Mouse (Mus musculus) adrenal gland, adult (tissue): Measurements from ENCODE around the gene Olfr187.
"Not testable (repeated sequence)": the region's sequence is repeated elsewhere in the genome, so short reads cannot be mapped to it uniquely, and the experiment has no call there.

Source experiments
- DNase-seq, 2 experiments: peaks; one replicate each; pipeline ENCODE4 v3.0.0; 2022 to 2023; ENCODE audit warnings: low spot score in 1 of 2; ENCODE audit not compliant: inconsistent age in 2 of 2

Gene Olfr187

DNA sequence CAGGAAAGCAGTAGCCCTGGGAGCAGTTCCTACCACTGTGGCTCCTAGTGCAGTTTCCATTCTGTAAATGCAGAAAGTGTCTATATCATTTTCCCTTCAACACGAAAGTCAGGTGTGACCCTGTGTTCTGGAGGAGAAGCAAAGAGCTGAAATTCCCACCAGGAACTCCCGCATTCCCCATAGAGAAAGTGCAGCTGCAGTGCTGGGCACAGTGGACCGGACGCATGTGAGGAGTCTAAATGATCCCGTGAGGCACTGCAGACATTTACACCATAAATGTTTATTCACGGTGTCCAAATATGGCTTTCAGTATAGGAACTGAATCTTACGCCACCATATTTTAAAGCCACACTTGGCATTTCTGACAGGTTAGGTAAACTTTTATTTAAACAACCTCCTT lies at the start of gene Olfr187:
TSS of gene Olfr187 (minus strand) at position 58 of the 400 bp plus-strand sequence.
- no peak for DNase-seq

DNA sequence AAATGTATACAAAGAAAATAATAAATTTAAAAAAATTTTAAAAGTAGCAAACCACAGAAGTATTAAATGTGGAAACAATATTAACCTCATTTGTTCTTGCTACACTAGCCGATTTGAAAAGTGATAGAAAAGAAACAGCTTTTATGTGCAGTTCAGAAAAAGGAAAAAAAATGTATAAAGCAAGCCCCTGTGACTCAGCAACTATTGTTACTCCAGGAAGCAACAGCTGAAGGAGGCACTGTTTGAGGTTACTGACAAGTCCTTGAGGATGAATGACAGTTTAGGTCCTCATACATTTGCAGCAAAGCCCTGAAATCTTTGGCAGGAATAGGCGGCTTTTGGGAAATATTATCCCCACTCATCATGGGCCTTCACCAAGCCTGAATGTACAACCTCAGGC lies 41.5 kb upstream of the Olfr187 start:
- DNase-seq: not testable (repeated sequence)

DNA sequence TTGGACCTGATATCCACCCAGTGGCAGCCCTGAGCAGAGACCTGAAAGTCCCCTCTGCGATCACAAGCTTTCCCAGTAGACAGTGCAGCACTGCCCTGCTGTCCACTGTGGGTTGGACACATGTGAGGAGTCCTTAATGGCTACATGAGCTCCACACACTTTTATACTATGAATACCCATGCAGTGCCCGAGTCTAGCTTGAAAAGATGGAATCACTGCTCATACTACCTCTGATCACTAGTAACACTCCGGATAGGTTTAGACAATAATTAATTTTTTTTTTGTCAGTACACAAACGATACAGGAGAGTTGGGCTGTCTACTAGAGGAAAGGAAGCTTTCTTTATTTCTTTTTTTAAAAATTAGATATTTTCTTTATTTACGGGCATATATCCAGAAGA lies 38.3 kb upstream of the Olfr187 start, which contains the start of gene Olfr190:
TSS of gene Olfr190 (minus strand) at position 101 of the 400 bp plus-strand sequence.
- DNase-seq: no peak

DNA sequence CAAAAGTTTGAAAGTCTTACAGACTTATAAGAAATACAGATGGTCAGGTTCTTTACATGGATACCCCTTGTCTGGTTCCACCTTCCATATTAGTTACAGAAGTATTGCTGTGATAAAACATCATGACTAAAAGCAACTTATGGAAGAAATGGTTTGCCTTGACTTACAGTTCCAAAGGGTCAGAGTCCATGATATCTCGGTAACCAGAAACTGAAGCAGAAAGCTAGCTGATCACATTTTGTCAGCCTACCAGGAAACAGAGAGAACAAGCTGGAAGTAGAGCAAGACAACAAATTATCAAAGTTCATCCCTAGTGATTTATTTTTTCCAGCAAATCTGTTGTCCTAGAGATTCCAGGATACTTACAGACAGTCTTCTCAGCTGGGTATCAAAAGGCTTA lies 34.0 kb upstream of the Olfr187 start:
- no peak for DNase-seq

DNA sequence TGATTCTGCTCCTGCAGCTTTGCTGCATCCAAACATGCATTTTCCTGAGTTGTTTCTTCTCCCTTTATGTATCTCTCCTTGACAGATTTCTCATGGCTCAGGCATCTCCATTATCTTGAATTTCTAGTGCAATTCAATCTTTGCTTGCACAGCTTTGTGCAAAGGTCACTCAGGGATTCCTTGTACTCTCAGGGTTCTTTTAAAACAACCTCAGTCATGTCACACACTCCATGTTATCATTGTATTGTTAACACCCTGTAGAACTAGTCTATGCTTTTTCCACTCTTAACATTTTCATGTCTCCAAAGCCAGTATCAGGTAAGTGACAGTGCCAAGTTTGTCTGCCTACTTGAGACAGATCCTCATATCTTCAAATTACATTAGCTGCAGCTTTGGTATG lies 32.2 kb upstream of the Olfr187 start:
- DNase-seq: no peak

DNA sequence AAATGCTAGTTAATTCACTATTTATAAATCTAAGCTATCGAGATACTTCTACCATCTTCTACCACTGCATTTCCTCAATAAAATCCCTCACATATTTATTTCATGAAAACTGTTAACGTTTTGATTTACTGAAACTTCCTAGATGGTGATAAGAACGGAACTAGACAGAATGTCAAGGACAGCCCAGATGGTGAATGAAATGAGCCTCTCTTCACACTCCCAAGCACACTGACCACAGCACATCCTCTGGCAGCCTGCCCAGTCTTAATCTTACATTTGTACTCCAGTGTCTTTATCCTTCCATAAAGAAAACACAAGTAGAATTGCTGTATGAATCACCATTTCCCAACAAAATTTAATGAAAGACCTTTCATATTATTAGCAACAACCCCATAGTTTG lies 22.8 kb upstream of the Olfr187 start:
- peak in 1 of 2 experiments; percentile 39 for DNase-seq

DNA sequence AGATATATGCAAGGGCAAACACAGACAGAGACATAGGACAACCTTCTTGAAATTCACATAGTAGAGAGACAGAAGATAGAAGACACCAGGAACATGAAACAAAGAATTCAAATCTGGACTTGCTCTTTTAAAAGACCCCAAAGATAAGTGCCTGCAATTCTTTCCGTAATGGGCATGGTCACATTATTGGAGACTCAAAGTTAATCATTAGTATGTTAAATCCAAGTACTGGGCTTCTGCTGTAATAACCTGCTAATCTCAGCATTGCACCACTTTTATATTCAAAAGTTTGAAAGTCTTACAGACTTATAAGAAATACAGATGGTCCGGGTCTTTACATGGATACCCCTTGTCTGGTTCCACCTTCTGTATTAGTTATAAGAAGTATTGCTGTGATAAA lies 9.7 kb upstream of the Olfr187 start:
- not testable (repeated sequence) for DNase-seq

DNA sequence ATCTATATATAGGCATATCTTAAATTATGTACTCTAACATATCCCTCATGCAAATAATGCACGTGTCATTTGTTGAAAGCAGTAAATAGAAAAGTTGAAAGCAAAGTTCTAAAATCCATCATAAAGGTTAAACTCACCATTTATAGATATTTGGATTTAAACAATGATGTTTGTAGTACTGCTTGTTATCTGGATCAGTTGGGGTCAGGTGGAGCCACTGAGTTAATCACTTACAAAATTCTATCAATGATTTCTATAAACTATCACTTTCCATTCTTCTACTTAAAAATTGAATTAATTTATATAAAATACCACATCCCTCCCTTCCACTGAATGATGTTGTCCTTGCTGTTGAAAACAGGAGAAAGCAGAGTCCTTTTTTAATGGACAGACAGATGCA lies 9.3 kb upstream of the Olfr187 start:
- DNase-seq: no peak

DNA sequence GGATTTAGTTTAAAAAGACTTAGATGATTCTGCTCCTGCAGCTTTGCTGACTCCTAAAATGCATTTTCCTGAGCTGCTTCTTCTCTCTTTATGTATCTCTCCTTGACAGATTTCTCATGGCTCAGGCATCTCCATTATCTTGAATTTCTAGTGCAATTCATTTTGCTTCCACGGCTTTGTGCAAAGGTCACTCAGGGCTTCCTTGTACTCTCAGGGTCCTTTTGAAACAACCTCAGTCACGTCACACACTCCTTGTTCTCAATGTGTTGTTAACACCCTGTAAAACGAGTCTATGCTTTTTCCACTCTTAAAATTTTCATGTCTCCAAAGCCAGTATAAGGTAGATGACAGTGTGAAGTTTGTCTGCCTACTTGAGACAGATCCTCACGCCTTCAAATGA lies 8.0 kb upstream of the Olfr187 start:
- DNase-seq: no peak

DNA sequence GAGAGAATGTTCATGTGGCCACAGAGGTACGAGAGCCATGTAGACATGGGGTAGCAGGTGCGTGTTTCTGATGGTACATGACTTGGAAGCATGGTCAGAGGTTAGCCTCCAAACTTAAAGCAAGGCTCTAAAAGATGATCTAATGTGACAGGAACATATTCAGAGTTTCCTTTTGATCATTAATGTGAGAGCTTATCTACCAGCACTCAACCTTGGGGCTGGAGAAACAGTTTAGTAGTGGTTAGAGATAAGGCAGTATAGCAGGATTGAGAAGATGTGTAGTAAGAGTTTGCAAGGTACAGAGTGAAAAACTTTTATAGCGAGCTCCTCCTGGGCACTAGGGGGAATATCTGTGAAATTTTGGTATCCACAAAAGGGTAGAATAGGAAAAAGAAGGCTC lies 6.3 kb upstream of the Olfr187 start:
- no peak for DNase-seq

DNA sequence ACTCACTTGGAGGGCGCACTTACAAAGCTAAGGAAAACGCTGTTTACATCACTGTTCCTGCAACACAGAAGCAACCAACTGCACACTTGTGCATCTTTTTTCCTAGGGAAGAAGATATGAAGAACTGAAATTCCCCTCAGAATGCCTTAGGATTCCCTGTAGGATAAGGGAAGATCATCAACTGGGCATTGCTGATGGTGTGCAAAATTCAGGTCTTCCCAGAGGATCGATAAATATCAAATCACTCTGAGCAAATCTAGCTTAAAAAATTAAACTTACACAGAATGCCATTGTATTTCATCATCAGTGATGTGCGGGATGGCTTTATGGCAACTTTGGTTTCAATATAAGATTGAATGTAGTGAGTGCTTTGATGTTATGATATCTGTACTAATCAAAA lies 9.4 kb downstream of the Olfr187 start, which contains the start of gene Olfr186:
TSS of gene Olfr186 (minus strand) at position 101 of the 400 bp plus-strand sequence.
- DNase-seq: no peak

DNA sequence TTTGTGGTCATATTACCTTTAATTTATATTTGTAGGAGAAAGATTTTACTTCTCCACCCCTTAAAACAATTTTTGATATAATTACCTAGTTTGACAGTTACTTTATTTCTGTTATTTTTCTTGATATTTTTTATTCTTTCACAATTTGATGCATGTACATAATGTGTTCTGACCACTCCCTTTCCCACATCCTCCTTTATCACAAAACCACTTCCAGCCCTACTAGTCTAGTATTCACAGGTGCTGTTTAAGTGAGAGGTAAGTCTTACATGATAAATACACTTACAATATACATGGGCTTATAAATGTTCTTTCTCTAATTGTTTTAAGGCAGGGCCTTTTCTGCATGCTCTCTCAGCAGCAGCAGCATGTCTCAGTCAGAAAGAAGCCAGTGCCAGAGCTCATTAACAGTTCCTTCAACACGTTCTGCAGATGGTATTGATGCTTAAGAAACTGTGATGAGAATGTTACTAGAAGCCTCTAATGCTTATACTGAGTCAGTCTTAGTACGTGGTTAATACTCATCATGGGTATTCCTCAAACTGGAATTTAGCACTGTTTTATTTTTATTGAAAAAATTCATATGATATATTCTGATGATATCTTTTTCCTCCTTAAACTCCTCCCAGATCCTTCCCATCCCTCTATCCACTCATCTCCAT lies 26.1 kb downstream of the Olfr187 start:
- DNase-seq: no peak

DNA sequence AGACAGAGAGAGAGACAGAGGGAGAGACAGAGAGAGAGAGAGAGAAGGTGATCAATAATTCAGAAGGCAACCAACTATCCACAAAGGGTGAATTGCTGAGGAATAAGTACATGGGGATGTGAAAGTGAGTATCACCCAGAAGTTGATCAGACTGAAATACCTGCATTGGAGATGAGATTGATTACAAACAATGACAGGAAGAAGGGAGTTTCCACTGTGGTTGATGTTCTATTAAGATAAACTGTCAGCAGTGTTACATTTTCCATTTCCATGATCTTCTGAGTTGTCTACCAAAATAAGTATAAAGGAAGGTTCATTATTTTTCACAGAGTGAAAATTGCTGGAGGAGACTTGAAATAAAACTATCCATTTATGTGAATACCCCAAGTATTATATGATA lies 32.4 kb downstream of the Olfr187 start:
- no peak for DNase-seq

DNA sequence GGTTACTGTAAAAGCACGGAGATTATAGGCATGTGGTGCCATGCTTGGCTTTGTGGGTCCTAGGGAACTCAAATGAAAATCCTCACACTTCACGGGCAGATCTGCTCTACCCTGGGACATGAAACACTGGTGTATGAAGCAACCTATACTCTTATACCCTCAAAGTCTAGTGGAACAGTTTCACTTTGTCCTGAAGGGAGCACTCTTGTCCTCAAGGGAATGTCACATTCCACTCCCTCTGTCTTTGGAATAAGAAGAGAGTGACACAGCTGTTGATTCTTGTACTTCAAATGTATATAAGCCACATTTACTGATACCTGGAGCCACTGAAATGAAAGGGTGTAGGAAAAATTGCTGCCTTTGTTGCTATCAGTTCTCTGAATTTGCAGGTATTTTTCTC lies 44.5 kb downstream of the Olfr187 start, which contains the start of gene Olfr183:
TSS of gene Olfr183 (plus strand) at position 301 of the 400 bp plus-strand sequence.
- no peak for DNase-seq
